Mouse (Mus musculus) ES-Bruce4 (cell line): Measurements from ENCODE around the gene Ch25h. TPM values are rescaled to one million over a fixed set of nuclear protein-coding genes. Genes with fewer than 3 reads are reported as not detected.

ENCODE experiments used
- H3K27ac ChIP-seq: 2 replicates; pipeline ENCODE4 v1.5.1; 2012; ENCODE audit warnings: low read length, inconsistent platforms; ENCODE audit not compliant: insufficient read depth
- H3K27me3 ChIP-seq: 2 replicates; pipeline ENCODE4 v1.6.1; 2012; ENCODE audit warnings: mild to moderate bottlenecking, low read length, inconsistent platforms; ENCODE audit not compliant: control insufficient read depth, poor library complexity, insufficient read depth, severe bottlenecking
- H3K36me3 ChIP-seq: 2 replicates; pipeline ENCODE4 v1.6.1; 2012; ENCODE audit warnings: inconsistent platforms, mild to moderate bottlenecking, low read length, moderate library complexity; ENCODE audit not compliant: control insufficient read depth, poor library complexity, insufficient read depth, severe bottlenecking
- H3K4me1 ChIP-seq: one replicate; pipeline ENCODE4 v1.8.1; 2011; ENCODE audit warnings: low read length; ENCODE audit not compliant: control insufficient read depth, insufficient read depth
- H3K4me3 ChIP-seq: 2 replicates; pipeline ENCODE4 v1.5.1; 2011; ENCODE audit warnings: low read depth, mild to moderate bottlenecking, low read length
- H3K9ac ChIP-seq: 2 replicates; pipeline ENCODE4 v1.6.1; 2012; ENCODE audit warnings: low read depth, mild to moderate bottlenecking, inconsistent platforms; ENCODE audit not compliant: poor library complexity, severe bottlenecking
- H3K9me3 ChIP-seq: replicated peaks from 2 replicates; pipeline ENCODE4 v1.6.1; 2012; ENCODE audit warnings: mild to moderate bottlenecking, low read length, inconsistent platforms; ENCODE audit not compliant: control insufficient read depth, poor library complexity, insufficient read depth, severe bottlenecking
- CTCF ChIP-seq: IDR thresholded peaks from one replicate; pipeline ENCODE4 v1.8.1; 2011; ENCODE audit warnings: low read depth, low read length
- EP300 ChIP-seq: IDR thresholded peaks from 2 replicates; pipeline ENCODE4 v1.6.1; 2011; ENCODE audit warnings: low read depth, low read length; ENCODE audit not compliant: insufficient read depth
- POLR2A ChIP-seq: IDR thresholded peaks from one replicate; pipeline ENCODE4 v1.8.1; 2011; ENCODE audit warnings: low read length; ENCODE audit not compliant: insufficient read depth
- polyA plus RNA-seq: library from polyadenylated mRNA; stranded (reverse); fragments of >200 nt; gene quantifications from 2 replicates; pipeline ENCODE4 v1.2.4, GENCODE M21; 2011; ENCODE audit warnings: low read depth; ENCODE audit not compliant: missing spikeins, insufficient read depth, insufficient read length

Gene Ch25h
- polyA plus RNA-seq, 1 experiment = not detected

DNA sequence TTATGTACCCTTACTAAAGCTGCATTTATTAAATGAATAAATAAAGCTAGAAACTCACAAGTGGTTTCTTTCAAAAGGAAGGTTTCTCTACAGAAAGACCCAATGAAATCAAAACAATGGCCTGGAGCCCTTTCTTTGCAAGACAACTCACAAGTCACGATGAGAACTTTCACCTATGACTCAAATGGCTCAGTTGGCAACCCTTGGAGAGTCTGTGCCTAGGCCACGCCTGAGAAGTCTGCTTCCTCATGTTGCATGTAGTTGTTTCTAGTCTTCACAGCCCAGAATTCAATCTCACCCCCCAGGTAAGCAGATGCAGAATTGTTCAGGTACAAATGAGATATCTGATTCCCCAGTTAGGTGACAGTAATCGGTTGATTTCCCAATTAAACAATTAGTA, 44.7 kb upstream of the Ch25h start:
- H3K36me3 ChIP-seq = no peaks in the 10 kb centered on the region
- no peak overlapping the region for H3K27ac ChIP-seq
- H3K27me3 ChIP-seq = no peaks in the 10 kb centered on the region
- H3K9ac ChIP-seq = no peak overlapping the region
- no peak overlapping the region for H3K4me3 ChIP-seq
- peaks cover 2% of the 10 kb centered on the region for H3K4me1 ChIP-seq
- H3K9me3 ChIP-seq = no peaks in the 10 kb centered on the region
- no peak for TF ChIP-seq CTCF
- no peak for TF ChIP-seq EP300

GRCm38 (mm10) chr19:34518786-34519185, 43.8 kb upstream of the Ch25h start:
- Histone ChIP-seq H3K27me3 (no peaks in the 10 kb centered on the region), H3K9me3 (no peaks in the 10 kb centered on the region), H3K27ac (no peak overlapping the region), H3K4me1 (peaks cover 2% of the 10 kb centered on the region), H3K4me3 (no peak overlapping the region), H3K36me3 (no peaks in the 10 kb centered on the region), H3K9ac (no peak overlapping the region)
- TF ChIP-seq EP300 (no peak), POLR2A (no peak), CTCF (no peak)

DNA sequence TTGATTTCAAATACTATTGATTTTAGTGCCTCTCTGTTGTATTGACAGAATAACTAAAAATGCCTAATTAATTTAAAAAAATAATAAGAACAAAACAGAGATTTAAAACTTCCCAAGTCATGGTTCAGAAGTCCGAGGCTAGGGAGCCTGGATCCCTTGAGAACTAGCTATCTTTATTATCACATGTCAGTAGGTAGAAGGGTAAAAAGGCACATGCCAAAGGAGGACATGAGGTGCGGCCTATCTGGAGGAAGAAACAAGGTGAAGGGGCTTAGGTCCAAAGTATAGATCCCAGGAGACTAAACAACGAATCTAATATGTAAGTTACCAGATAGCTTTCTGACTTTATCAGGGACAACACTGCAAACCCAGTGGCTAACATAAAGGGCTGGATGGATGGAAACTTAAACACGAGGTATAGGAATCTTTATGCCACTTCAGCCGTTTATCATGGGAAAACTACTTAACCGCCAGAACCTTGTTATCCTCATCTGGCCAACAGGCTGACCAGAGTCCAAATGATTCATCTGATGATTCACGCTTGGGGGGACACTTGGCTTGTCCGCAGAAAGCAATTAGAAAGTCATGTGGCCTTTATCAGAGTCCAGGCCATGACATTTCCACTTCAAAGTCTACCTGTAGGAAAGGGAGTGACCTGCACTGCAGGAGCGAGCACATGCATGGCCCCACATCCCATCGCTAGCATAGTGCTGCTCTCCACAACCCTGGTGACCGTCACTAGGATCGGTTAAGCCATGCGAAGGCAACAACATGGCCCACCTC, 43.0 kb upstream of the Ch25h start:
- H3K9ac ChIP-seq = no peak overlapping the region
- no peak for TF ChIP-seq EP300
- no peak overlapping the region for H3K4me3 ChIP-seq
- no peaks in the 10 kb centered on the region for H3K27me3 ChIP-seq
- H3K4me1 ChIP-seq = peaks cover 2% of the 10 kb centered on the region
- H3K36me3 ChIP-seq = no peaks in the 10 kb centered on the region
- H3K27ac ChIP-seq = no peak overlapping the region
- H3K9me3 ChIP-seq = no peaks in the 10 kb centered on the region

GRCm38 (mm10) chr19:34517197-34517596, 42.2 kb upstream of the Ch25h start:
- H3K4me1 ChIP-seq = peaks cover 2% of the 10 kb centered on the region
- no peak overlapping the region for H3K4me3 ChIP-seq
- H3K36me3 ChIP-seq = no peaks in the 10 kb centered on the region
- no peak overlapping the region for H3K27ac ChIP-seq
- no peaks in the 10 kb centered on the region for H3K27me3 ChIP-seq
- H3K9me3 ChIP-seq = no peaks in the 10 kb centered on the region
- no peak overlapping the region for H3K9ac ChIP-seq
- TF ChIP-seq CTCF (no peak), EP300 (no peak), POLR2A (no peak)

- no peak for TF ChIP-seq POLR2A
- no peak overlapping the region for H3K9ac ChIP-seq
- H3K27ac ChIP-seq = no peak overlapping the region
- no peak overlapping the region for H3K4me3 ChIP-seq
- no peaks in the 10 kb centered on the region for H3K4me1 ChIP-seq
- H3K36me3 ChIP-seq = no peaks in the 10 kb centered on the region
- no peaks in the 10 kb centered on the region for H3K9me3 ChIP-seq
- H3K27me3 ChIP-seq = no peaks in the 10 kb centered on the region
Measured at GRCm38 (mm10) chr19:34516346-34516745, 41.4 kb upstream of the Ch25h start.

DNA sequence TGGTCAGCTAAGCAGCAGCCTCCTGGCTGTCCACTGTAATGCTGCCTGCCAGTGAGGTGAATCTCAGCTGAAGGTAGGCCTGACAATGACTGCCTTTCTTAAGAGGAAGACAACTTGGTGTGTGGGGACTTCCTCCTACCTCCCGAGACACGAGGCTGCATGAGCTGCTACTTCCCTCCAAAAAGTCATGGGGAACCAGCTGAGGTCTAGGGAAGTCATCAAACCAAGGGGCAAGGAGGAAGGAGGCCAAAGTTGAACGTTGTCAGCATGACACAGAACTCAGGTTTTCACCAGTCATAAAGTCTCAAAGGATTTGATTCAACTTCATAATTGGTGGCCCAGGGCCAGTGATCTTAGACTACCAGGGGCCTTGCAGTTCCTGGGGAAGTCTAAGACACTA, 40.7 kb upstream of the Ch25h start:
- Histone ChIP-seq H3K9me3 (no peaks in the 10 kb centered on the region), H3K4me3 (no peak overlapping the region), H3K9ac (no peak overlapping the region), H3K27me3 (no peaks in the 10 kb centered on the region), H3K36me3 (no peaks in the 10 kb centered on the region), H3K4me1 (no peaks in the 10 kb centered on the region), H3K27ac (no peak overlapping the region)
- no peak for TF ChIP-seq CTCF
- no peak for TF ChIP-seq POLR2A
- TF ChIP-seq EP300 = no peak

DNA sequence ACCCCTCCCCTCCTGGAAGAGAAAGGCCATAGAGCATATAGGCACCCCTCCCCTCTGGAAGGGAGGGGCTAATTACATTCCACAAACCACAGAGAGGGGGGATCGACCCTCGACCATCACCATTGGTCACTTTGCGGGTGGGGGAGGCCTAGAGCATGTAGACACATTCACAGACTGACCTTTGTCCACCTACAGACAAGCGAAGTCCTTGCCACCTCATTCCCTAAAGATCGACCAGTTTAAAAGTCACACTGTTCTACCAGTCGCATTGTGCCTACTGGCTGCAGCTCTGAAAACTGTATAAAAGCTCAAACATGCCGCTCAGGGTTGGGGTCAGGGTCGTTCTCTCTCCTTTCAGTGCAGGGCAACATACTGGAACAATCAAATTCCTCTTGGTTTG, 36.6 kb upstream of the Ch25h start:
- H3K27ac ChIP-seq = no peak overlapping the region
- H3K4me1 ChIP-seq = no peaks in the 10 kb centered on the region
- no peak overlapping the region for H3K4me3 ChIP-seq
- H3K27me3 ChIP-seq = no peaks in the 10 kb centered on the region
- TF ChIP-seq POLR2A (no peak), EP300 (no peak), CTCF (no peak)
- no peaks in the 10 kb centered on the region for H3K9me3 ChIP-seq
- H3K9ac ChIP-seq = no peak overlapping the region
- no peaks in the 10 kb centered on the region for H3K36me3 ChIP-seq
